Mouse (Mus musculus) adrenal gland, postnatal 4 days (tissue): ENCODE measurements around the gene Sebox. TPM values are rescaled to one million over a fixed set of nuclear protein-coding genes. Genes with fewer than 3 reads are reported as not detected.

Source experiments
- DNase-seq, 2 experiments: peaks; one replicate each; pipeline ENCODE4 v3.0.0; 2021 to 2022; ENCODE audit warnings: low spot score in 2 of 2, mixed read lengths in 2 of 2
- long read RNA-seq, 2 experiments: library from polyadenylated mRNA; stranded (forward); transcript quantifications; one replicate each; pipeline ENCODE4 v2.0.0; 2021
- total RNA-seq, 2 experiments: library from RNA; stranded (reverse); gene quantifications; 2 replicates each; pipeline ENCODE4 v1.2.3; 2021

Gene Sebox
- total RNA-seq, result not detected
- long read RNA-seq, experiment 1, result 0 reads
- long read RNA-seq, experiment 2, result 0 reads

GRCm38 (mm10) chr11:78502909-78503650, at the start of gene Sebox:
TSS of gene Sebox (plus strand) at chr11:78503447.
- no peak for DNase-seq

DNA sequence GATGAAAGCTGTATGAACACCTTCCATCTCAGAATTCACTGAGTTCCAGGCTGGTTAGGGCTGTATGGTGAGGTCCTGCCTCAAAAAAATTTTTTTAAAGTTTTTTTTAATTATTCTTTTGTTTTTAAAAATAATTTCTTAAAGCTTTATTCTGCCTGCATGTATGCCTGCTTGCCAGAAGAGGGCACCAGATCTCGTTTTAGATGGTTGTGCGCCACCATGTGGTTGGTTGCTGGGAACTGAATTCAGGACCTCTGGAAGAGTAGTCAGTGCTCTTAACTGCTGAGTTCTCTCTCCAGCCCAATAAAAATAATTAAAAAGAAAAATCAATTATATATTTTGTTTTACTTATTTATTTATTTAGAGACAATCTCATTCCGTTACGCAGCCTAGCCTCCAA, 49.6 kb upstream of the Sebox start:
- DNase-seq, result peak in 1 of 2 experiments; percentile 35

DNA sequence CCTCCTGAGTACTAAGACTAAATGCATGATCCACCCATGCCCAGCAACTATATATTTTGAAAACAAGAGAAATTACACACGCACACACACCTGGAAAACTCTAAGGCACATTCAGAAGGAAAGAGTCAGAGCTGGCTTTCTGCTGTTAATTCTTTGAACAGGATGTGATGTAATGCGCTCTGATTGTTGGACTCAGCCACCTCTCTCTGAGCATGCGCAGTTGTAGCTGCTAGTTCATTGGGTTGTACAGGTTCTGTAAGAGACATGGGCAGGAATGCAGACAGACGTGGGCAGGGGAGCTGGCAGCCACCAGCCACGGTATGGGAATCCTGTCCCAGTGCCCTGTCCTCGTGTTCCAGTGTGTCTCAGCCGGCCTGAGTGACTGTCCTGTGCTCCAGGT, 49.0 kb upstream of the Sebox start:
- DNase-seq, result no peak

DNA sequence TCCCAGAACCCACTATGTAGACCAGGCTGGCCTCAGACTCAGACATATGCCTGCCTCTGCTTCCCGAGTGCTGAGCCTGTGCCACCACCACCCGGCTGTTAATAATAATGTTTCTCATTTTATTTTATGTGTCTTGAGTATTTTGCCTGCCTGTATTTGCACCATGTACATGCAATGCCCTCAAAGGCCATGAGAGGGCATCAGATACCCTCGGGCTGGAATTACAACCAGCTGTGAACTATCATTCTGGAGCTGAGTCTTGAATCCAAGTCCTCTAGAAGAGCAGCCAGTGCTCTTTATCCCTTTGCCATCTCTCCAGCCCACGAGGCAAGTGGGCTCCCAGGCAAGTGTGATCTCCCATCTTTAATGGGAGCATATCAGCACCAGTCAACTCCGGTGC, 47.9 kb upstream of the Sebox start:
- no peak for DNase-seq

GRCm38 (mm10) chr11:78458740-78459139, 44.5 kb upstream of the Sebox start:
- DNase-seq, result no peak

DNA sequence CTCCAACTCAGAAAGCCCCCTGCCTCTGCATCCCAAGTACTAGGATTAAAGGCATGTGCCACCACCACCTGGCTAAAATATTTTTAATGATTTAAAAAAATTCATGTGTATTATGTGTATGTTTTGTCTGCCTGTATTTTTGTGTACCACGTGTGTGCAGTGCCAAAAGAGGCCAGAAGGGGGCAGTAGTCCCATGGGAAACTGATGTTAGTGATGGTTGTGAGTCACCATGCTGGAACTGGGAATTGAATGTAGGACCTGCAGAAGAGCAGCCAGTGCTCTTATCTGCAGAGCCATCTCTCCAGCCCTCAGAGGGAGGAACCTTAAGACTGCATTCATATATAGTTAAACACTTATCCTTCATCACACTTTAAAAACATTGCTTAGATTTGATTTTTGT, 41.4 kb upstream of the Sebox start:
- DNase-seq, result no peak

GRCm38 (mm10) chr11:78462669-78463068, 40.6 kb upstream of the Sebox start:
- DNase-seq, result no peak

- no peak for DNase-seq
Measured at GRCm38 (mm10) chr11:78463286-78464036, 39.8 kb upstream of the Sebox start.

GRCm38 (mm10) chr11:78465116-78465515, 38.1 kb upstream of the Sebox start:
- no peak for DNase-seq

DNA sequence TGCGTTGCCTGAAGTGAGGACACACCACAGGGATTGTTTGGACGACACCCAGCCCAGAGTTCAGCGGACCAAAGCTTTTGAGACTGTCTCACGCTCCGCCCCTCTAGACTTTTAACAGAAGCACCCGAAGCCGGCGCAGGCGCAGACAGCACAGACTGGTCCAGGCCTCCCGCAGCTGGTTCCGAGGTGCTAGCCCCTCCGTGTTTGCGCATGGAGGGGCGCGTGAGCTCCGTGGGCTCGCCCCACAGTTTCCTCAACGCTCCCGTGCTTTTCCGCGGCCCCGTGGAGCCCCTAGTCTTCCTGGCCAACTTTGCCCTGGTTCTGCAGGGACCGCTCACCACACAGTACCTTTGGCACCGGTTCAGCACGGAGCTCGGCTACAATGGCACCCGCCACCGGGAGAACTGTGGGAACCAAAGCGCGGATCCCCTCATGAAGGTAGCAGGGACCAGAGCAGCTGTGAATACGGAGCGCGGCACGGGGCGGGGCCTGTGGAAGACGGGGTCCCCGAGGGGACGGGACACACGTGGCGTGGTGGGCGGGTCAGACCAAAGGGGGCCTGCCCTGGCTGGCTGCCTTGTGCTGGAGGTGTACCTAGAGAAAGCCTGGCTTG, 37.6 kb upstream of the Sebox start, which contains the start of gene Slc46a1:
Slc46a1 (plus strand) TSS at position 130 of the 613 bp plus-strand sequence.
- peak; percentile 64 to 83 for DNase-seq

GRCm38 (mm10) chr11:78466242-78466912, 36.9 kb upstream of the Sebox start:
- no peak for DNase-seq

GRCm38 (mm10) chr11:78467515-78467914, 35.7 kb upstream of the Sebox start:
- DNase-seq, result no peak

GRCm38 (mm10) chr11:78467932-78468331, 35.3 kb upstream of the Sebox start:
- no peak for DNase-seq

- no peak for DNase-seq
Measured at GRCm38 (mm10) chr11:78471326-78472103, 31.7 kb upstream of the Sebox start.

GRCm38 (mm10) chr11:78475289-78475688, 28.0 kb upstream of the Sebox start:
- no peak for DNase-seq

GRCm38 (mm10) chr11:78483639-78484038, 19.6 kb upstream of the Sebox start:
- DNase-seq, result no peak

- DNase-seq, result peak in 1 of 2 experiments; percentile 58
Measured at GRCm38 (mm10) chr11:78488168-78488567, 15.1 kb upstream of the Sebox start.

DNA sequence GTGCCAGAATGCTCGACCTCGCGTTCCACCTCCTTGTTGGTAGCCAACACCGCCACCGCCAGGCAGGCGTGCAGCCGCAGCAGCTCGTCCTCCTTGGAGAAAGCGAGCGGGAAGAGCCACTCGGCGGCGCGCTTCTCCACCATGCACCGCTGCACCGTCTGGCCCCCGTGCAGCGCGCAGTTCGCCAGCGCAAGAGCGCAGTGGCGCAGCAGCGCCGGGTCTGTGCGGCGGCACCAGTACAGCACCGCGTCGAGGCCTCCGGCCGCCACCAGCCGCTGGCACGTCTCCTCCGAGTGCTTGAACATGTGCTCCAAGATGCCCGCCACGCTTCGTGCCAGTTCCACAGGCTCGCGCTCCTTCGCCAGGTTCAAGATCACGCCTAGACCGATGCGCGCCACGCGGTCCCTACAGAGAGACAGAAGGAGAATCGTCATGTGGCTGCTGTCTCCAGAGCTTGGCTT, 12.4 kb upstream of the Sebox start:
- DNase-seq, result no peak

- no peak for DNase-seq
Measured at GRCm38 (mm10) chr11:78495904-78496303, 7.3 kb upstream of the Sebox start.

DNA sequence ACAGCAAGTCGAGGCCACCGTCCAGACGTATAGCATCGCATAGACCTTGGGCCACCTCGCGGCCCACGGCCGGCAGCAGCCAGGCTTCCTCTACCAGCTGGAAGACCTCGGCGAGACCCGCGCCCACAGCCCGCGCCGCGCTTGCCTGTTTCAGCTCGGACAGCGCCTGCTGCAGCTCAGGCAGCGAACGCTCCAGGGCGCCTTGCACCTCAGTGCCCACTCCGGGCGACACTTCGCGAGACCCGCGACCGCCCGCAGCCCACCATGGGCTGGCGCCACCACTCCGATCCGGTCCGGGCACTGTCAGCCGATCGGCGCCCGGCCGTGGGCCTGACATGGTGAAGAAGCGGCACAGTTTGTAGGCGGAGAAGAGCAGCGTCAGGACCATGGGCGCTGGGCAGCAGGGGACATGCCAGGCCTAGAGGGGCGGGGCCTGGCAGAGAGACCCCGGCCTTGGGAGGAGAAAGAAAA, 6.1 kb upstream of the Sebox start:
- DNase-seq, result no peak
